Mouse (Mus musculus): ENCODE results near the gene Trappc10. TPM values are rescaled to one million over a fixed set of nuclear protein-coding genes. Genes with fewer than 3 reads are reported as not detected.

Trappc10 gene
- total RNA-seq, 2 experiments from 2014 or later = 50.7 to 53.6 TPM

DNA sequence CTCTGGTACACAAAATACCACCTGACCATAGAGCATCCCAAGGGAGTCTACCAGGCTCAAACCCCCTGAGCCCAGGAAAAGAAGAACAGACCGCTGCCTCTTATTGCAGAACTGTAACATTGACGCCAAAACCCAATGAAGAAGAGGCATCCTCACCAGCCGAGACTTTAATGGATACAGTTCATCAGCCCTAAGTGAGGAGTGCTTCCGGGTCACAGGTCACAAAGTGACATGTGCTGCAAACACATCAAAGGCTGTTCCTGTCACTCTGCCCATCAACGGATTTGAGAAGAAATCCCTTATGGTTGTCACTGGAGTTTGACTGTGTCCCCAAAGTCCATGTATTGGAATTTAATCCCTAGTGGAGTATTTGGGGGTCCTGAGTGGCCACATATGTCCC is 14.8 kb upstream of the Trappc10 start:
- DNase-seq = no peak

DNA sequence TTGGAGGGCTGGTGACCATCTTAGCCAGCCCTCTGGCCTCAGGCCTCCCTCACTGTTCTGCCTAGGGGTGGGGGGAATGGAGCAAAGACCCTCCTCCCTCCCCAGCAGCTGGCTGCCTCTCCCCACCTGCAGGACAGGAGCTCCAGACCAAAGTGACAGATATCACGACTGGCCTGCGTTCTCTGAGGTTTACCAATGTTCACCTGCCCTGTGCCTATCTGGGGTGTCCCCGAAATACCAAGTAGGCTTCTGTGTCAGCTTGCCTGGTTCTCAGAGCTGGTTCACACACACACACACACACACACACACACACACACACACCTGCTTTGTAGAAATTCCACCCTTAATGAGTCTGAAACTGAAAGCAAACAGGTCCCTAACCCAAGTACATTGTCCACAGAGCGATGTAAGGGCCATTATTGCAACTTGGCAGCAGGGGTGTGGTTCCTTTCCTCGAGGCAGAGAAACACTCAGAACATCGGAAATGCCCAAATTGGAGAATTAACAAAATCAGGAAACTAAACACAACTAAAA is 13.8 kb upstream of the Trappc10 start:
- no peak for DNase-seq

GRCm38 (mm10) chr10:78255646-78256059 is 11.2 kb upstream of the Trappc10 start:
- peak; percentile 90 to 93 for DNase-seq

DNA sequence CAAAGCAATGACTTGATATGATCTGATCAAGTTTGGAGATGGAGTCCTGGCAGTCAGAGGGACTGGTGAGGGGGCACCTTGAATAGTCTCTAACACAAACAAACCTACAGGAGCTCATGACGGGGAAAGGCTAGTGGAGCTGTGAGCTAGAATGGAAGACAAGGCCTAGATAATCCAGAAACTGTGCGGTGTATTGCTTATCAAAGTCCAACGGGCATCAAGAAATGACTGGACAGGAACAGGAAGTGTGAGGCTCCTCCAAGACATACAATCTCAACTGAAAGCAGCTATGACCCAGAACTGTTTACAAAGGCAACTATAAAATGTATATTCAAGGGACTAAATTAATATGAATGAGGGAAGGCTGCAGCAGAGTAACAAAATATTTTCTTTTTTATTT is 2.8 kb upstream of the Trappc10 start:
- DNase-seq = no peak

- DNase-seq = no peak
Observed at GRCm38 (mm10) chr10:78246725-78247124, 2.3 kb upstream of the Trappc10 start.

DNA sequence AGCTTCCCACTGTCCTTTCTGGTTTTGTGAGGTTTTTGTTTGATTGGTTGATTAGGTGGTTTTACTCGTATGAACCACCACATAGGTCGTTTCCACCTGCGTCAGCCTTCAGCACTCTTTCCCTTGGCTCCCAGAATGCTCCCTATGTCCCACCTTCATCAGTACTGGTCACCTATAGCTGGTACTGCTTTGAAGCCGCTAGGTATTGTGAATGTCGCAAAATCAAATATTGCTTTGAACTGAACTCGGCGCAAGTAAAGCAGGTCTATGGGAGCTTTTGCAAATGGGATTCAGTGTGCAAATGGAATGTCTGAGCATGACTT is 745 bp upstream of the Trappc10 start:
- DNase-seq = no peak

DNA sequence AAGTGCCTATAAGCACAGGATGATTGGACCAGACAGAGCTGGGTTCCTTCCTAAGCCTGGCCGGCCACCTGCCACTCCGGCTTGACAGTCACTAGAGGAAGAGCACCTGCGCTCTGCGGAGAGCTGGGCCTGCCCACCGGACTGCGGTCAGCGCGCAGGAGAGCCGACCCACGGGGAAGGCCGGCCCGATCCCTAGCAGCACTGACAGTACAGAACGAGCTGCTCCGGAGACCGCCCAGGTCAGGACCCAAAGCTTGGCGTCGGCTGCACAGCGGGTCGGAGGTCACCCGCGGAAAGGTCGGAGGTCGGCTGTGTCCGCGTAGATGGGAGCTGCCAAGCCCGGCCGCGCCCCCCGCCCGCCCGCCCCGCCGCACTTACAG is 393 bp downstream of the Trappc10 start:
- DNase-seq = peak; percentile 39 to 63

GRCm38 (mm10) chr10:78238926-78239325 is 5.5 kb downstream of the Trappc10 start:
- DNase-seq = no peak

DNA sequence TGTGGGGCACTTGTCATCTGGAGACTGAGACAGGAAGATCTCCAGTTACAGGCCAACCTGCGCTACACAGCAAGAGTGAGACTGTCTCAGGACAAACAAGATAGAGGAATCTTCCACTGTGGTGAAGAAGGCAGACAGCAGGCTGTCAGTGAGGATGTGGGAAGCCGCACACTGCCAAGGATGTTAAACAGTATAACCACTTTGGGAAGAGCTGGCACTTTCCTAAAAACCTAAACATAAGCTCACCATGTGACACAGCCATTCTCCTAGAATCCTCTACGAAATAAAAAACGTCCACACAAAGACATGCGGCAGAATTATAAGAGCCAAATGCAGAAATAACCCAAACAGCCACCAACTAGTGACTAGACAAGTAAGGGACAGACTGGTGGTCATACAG is 6.1 kb downstream of the Trappc10 start:
- no peak for DNase-seq

- DNase-seq = no peak
Observed at GRCm38 (mm10) chr10:78237809-78238208, 6.6 kb downstream of the Trappc10 start.

DNA sequence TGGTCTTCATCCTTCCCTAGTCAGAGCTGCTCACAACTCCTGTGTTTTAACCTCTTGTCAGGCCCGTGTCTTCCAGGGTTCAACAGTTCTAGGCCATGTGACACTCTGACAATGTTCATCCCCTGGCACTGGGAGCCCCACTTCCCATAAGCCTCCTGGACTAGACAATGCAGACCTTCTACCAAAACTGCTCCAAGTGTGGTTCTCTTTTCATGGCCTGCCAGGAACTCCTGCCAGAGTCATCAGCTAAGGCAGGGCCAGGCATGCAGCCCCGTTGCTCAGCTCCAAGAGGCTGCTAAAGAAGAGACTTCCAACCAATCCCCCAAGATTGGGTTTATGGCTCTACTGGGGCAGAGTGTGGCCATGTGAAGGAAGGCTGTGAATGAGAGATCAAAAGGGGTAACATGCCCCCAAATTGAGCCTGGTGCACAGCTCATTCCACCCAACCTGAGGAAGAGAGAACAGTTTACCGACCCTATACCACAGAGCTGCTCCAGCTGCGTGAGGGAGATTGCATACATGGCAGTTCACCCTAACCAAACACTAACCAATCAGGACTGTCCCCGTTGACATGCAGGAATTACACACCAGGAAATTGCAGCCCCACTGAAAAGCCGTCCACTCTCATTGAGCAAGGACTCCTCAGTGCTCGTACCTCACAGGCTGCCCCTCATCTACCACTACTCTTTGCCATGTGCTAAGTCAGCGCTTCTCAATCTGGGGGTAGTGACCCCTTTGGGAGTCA is 7.4 kb downstream of the Trappc10 start:
- DNase-seq = no peak

DNA sequence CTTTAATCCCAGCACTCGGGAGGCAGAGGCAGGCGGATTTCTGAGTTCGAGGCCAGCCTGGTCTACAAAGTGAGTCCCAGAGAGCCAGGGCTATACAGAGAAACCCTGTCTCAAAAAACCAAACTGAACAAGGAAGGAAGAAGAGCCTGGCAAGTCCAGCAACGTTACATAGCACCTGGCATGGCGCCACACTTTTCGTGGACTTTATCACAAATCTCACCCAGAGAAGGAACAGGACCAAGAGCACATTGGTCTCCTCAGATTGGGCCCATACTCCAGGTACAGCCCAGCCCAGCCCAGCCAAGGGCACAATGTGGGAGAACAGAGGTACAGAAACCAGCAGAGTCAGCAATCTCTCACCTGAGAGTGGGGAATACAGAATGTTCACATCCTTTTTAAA is 10.7 kb downstream of the Trappc10 start:
- no peak for DNase-seq

DNA sequence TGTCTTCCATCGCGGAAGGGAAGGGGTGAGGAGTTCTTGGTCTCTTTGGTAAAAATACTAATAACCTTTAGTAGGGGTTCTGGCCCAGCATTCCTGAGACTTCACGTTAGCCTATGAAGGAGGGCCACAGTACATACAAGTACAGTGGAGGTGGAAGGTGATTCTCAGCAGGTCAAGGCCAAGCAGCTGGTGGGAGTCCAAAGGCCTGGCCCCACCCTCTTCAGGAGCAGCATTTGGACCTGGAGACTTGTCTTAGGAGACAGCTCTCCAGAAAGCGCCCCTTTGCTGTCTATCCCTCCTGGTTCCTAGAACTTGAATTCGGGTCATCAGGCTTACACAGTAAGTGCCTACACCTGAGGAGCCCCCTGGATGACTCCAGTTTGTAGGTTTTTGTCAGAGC is 11.3 kb downstream of the Trappc10 start:
- no peak for DNase-seq

- DNase-seq = no peak
Observed at GRCm38 (mm10) chr10:78232301-78232980, 12.0 kb downstream of the Trappc10 start.

DNA sequence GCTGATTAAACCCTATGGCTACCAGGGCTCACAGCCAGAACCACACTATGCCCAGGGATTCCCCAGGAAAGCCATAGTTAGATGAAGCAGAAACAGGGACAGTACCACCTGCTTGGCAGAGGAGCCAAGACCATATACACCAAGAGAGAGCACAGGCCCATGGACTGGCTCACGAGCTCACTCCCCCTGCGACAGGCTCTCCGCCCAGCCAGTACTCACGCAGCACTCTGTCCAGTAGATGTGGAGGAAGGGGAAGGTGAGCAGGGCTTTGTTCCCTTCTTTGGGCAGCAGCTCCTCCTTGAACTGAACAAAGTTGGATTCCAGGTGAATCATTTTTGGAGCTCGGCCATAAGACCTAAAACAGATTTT is 15.9 kb downstream of the Trappc10 start:
- no peak for DNase-seq

- DNase-seq = no peak
Observed at GRCm38 (mm10) chr10:78227875-78228559, 16.4 kb downstream of the Trappc10 start.

- no peak for DNase-seq
Observed at GRCm38 (mm10) chr10:78224136-78224535, 20.3 kb downstream of the Trappc10 start.

DNA sequence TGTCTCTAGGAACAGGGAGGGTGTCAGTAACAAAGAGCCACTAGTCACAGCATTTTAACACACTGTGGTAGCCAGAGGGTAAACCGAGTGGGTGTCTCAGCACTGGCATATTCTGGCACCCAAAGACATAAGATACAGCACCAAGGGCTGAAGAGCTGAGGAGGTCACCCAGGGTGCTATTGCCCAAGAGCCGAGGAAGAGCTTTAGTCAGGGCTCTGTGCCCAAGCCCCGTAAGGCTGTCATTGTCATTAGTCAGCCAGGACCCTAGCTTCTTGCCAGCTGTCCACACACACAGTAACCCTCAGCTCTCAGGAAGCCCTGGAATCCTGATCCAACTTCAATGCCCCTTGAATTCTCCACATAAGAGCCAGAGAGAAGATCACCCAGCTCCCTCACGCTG is 21.5 kb downstream of the Trappc10 start:
- DNase-seq = peak; percentile 58 to 60

DNA sequence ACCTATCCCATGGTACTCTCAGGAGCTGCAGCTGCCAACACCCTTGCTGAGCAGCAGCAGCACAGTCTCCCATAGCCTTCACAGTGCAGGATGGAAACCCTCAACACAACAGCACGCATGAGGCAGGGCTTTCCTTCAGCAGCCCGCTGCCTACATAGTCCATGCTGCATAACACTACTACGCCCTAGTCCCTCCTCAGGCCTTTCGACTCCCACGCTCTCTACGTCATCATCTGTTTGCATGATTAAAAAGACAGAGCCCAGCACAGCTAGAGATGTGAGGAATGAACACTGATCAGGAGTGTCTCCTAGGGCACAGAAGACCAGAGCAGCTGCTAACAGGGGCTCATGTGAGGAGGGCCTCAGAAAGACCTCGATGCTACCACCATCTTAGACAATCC is 23.1 kb downstream of the Trappc10 start:
- DNase-seq = no peak

DNA sequence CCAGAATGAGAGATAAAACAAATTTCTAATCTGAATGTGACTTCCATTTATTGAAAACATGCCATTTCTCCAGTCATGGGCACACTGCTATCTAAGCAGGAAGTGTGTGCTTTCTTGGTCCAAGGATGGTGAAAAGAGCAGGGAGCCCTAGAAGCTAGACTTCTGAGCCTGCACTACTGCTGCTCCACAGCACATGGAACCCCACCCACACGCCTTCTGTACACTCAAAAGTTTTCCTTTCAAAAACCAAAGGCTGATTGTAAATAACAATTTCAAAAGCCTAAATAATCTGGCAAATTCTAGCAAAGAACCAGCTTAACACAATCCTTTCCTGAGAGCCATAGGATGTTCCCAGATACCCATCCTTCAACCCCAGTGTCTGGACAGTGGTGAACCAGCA is 24.9 kb downstream of the Trappc10 start:
- no peak for DNase-seq

DNA sequence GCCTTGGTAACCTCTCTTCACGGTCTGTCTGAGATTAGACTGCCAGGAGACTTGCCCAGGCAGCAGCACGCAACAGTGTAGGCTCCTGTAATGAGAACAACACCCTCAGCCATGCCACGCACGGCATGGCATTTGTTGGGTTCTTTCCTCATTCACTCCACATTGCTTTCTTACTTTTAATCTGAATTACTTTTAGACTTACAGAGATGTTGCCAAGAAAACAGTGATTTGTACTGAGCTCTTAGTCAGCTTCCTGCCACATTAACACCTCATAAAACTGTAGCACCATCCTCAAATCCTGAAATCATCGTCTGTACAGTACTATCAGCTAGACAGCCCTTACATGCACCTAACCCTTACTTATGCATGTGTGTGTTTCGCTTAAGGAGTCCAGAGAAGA is 25.9 kb downstream of the Trappc10 start:
- no peak for DNase-seq

- no peak for DNase-seq
Observed at GRCm38 (mm10) chr10:78216376-78217083, 27.9 kb downstream of the Trappc10 start.

GRCm38 (mm10) chr10:78214371-78214770 is 30.1 kb downstream of the Trappc10 start:
- no peak for DNase-seq

All from adrenal gland, postnatal 36 days (tissue).